Mouse (Mus musculus) small intestine, adult 2 months (tissue): ENCODE data around the gene Adamts8.

Experiments used
- CTCF ChIP-seq: fragments of 200-500 bp; IDR thresholded peaks from 2 replicates; pipeline ENCODE4 v1.5.1; 2012; ENCODE audit warnings: low read depth, mild to moderate bottlenecking, control low read depth, inconsistent platforms, low read length, moderate library complexity, mixed read lengths; ENCODE audit not compliant: insufficient replicate concordance, insufficient read length; ENCODE audit errors: extremely low read depth
- POLR2A ChIP-seq: fragments of 200-500 bp; IDR thresholded peaks from 2 replicates; pipeline ENCODE4 v1.6.1; 2012; ENCODE audit warnings: low read depth, mild to moderate bottlenecking, control low read depth, inconsistent platforms, low read length, moderate library complexity

DNA sequence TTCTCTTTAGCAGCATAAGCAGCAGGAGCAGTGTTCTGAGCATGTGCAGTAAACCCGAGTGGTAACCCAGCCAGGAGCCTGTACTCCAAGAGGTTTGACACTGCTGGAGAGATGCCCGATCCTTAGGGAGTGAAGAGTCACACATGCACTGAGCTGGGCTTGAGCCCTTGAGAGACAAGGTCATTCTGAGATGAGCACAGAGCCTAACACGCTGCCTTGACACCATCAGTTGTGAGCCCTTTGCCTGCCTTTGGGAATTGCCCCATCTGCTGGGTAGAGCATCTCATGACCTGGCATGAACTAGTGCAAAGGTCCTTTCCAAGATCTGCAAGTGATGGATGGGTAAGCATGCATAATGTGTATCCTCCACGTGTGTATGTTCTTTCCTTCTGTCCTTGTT lies 29.6 kb downstream of the Adamts8 start:
- no peak for TF ChIP-seq CTCF
- TF ChIP-seq POLR2A: no peak
